Mouse (Mus musculus) stomach, embryonic 14.5 days (tissue): ENCODE measurements around the gene Tusc2. TPM values are rescaled to one million over a fixed set of nuclear protein-coding genes. Genes with fewer than 3 reads are reported as not detected.
"Not testable (repeated sequence)": the region's sequence is repeated elsewhere in the genome, so short reads cannot be mapped to it uniquely, and the experiment has no call there.

Experiments
- ATAC-seq: fragments of 200-750 bp; cut with Nextera tagmentation; 2 replicates; pipeline ENCODE4 v1.8.0; 2017; ENCODE audit warnings: low read depth, moderate TSS enrichment; ENCODE audit not compliant: insufficient number of reproducible peaks, insufficient read depth, low FRiP score
- H3K27ac ChIP-seq: fragments of 300-500 bp; sonication (generic); 2 replicates; pipeline ENCODE4 v1.5.1; 2014; ENCODE audit warnings: mild to moderate bottlenecking, low read length, moderate library complexity, mixed read lengths
- H3K27me3 ChIP-seq: fragments of 300-500 bp; sonication (generic); 2 replicates; pipeline ENCODE4 v1.6.1; 2014; ENCODE audit warnings: low read length, control low read depth, mixed read lengths; ENCODE audit not compliant: control insufficient read depth, insufficient read depth
- H3K36me3 ChIP-seq: fragments of 300-500 bp; sonication (generic); 2 replicates; pipeline ENCODE4 v1.6.1; 2014; ENCODE audit warnings: mild to moderate bottlenecking, control low read depth, low read length, moderate library complexity, mixed read lengths; ENCODE audit not compliant: control insufficient read depth, insufficient read depth
- H3K4me1 ChIP-seq: fragments of 300-500 bp; sonication (generic); 2 replicates; pipeline ENCODE4 v1.6.1; 2014; ENCODE audit warnings: low read length, control low read depth, mixed read lengths; ENCODE audit not compliant: control insufficient read depth, insufficient read depth
- H3K4me2 ChIP-seq: fragments of 300-500 bp; sonication (generic); replicated peaks from 2 replicates; pipeline ENCODE4 v1.6.1; 2014; ENCODE audit warnings: low read depth, low read length, control low read depth
- H3K4me3 ChIP-seq: fragments of 300-500 bp; sonication (generic); 2 replicates; pipeline ENCODE4 v1.5.1; 2014; ENCODE audit warnings: low read depth, low read length, control low read depth
- H3K9ac ChIP-seq: fragments of 300-500 bp; sonication (generic); replicated peaks from 2 replicates; pipeline ENCODE4 v1.6.1; 2014; ENCODE audit warnings: low read depth, mild to moderate bottlenecking, control low read depth, low read length, moderate library complexity, mixed read lengths
- H3K9me3 ChIP-seq: fragments of 300-500 bp; sonication (generic); 2 replicates; pipeline ENCODE4 v1.6.1; 2016; ENCODE audit warnings: low read depth, low read length, control low read depth; ENCODE audit not compliant: control insufficient read depth
- WGBS: fragments of 180-500 bp; shearing (Covaris S2); extraction: QIAGEN DNeasy Blood & Tissue Kit; methylation state at CpG from one replicate; pipeline ENCODE4 v1.1.7; 2014; 5-methylcytosine and 5-hydroxymethylcytosine counted together
- polyA plus RNA-seq: library from polyadenylated mRNA; unstranded; fragments of >200 nt; fragmentation: Nextera tagmentation; extraction: Ambion mirVana; gene quantifications from 2 replicates; pipeline ENCODE4 v1.2.1, GENCODE M21; 2014

Gene Tusc2
- polyA plus RNA-seq, 1 experiment from 2014 or later: 36.2 TPM

GRCm38 (mm10) chr9:107568331-107569261 lies 5.5 kb downstream of the Tusc2 start:
- peak overlapping the region; percentile 73 for H3K9ac ChIP-seq
- H3K4me3 ChIP-seq: peak overlapping the region; percentile 71
- peak overlapping the region; percentile 93 for H3K27ac ChIP-seq
- peaks cover 25% of the 10 kb centered on the region for H3K4me1 ChIP-seq
- peak overlapping the region; percentile 83 for H3K4me2 ChIP-seq
- H3K27me3 ChIP-seq: no peaks in the 10 kb centered on the region
- peak; percentile 86 for ATAC-seq
- under 1% methylated on average over 41 of the region's 41 CpGs for WGBS
- peaks cover 26% of the 10 kb centered on the region for H3K36me3 ChIP-seq
- H3K9me3 ChIP-seq: no peaks in the 10 kb centered on the region

DNA sequence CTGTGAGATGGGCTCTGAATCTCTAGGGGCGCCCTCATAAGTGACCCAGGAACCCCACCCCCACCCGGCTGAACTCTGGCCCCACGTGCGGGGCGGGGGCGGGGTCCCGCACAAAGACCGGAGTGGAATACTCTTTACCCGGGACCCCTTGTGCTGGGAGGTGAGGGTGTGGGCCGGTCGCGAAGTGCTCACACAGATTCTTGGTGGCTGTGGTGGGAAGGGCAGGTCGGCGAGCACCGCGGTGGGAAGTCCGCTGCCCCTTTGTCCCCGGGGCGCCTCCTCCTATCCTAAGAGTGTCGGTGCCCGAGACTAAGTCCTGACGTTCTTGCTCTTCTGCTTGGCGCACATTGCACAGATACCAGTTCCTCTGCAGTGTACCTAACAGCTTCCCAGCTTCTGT lies 6.2 kb downstream of the Tusc2 start:
- WGBS: under 1% methylated on average over 23 of the region's 23 CpGs
- H3K4me1 ChIP-seq: peaks cover 20% of the 10 kb centered on the region

DNA sequence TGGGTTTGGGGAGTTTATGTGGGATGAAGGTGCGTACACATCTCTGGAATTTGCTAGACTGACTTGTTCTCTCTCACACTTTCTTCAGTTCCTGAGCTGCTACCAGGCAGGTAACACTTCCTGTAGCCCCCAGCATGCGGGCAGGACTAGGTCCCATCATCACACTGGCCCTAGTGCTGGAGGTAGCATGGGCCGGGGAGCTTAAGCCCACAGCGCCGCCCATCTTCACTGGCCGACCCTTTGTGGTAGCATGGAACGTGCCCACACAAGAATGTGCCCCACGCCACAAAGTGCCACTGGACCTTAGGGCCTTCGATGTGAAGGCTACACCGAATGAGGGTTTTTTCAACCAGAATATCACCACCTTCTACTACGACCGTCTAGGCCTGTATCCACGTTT lies 7.0 kb downstream of the Tusc2 start:
- ATAC-seq: no peak
- H3K4me3 ChIP-seq: peak overlapping the region; percentile 71
- H3K9ac ChIP-seq: peak overlapping the region; percentile 73
- peaks cover 20% of the 10 kb centered on the region for H3K4me1 ChIP-seq
- no peaks in the 10 kb centered on the region for H3K27me3 ChIP-seq
- H3K4me2 ChIP-seq: peak overlapping the region; percentile 83
- H3K27ac ChIP-seq: no peak overlapping the region; the same call in 1 of the 2 replicates
- WGBS: 32% methylated on average over 13 of the region's 13 CpGs
- H3K36me3 ChIP-seq: peaks cover 29% of the 10 kb centered on the region
- no peaks in the 10 kb centered on the region for H3K9me3 ChIP-seq

More for the DNA sequence above, 6.2 kb downstream of the Tusc2 start:
- H3K27me3 ChIP-seq: no peaks in the 10 kb centered on the region
- ATAC-seq: peak; percentile 7; the same call in 1 of the 2 replicates
- peak overlapping the region; percentile 93 for H3K27ac ChIP-seq
- peak overlapping the region; percentile 73 for H3K9ac ChIP-seq
- H3K9me3 ChIP-seq: no peaks in the 10 kb centered on the region
- peak overlapping the region; percentile 83 for H3K4me2 ChIP-seq
- H3K36me3 ChIP-seq: peaks cover 29% of the 10 kb centered on the region
- H3K4me3 ChIP-seq: peak overlapping the region; percentile 71

GRCm38 (mm10) chr9:107570845-107571244 lies 7.8 kb downstream of the Tusc2 start:
- H3K36me3 ChIP-seq: peaks cover 29% of the 10 kb centered on the region
- H3K9ac ChIP-seq: 0 out of 2 replicates have a peak overlapping the region, but pooled peaks have one; percentile 73
- 80% methylated on average over 21 of the region's 21 CpGs for WGBS
- ATAC-seq: no peak
- no peaks in the 10 kb centered on the region for H3K9me3 ChIP-seq
- no peaks in the 10 kb centered on the region for H3K27me3 ChIP-seq
- no peak overlapping the region for H3K27ac ChIP-seq
- peak overlapping the region; percentile 83 for H3K4me2 ChIP-seq
- peaks cover 20% of the 10 kb centered on the region for H3K4me1 ChIP-seq
- H3K4me3 ChIP-seq: peak overlapping the region; percentile 71; the same call in 1 of the 2 replicates

- Histone ChIP-seq H3K27ac (no peak overlapping the region), H3K4me2 (peak overlapping the region; percentile 83), H3K4me1 (peaks cover 25% of the 10 kb centered on the region), H3K36me3 (peaks cover 29% of the 10 kb centered on the region), H3K9ac (no peak overlapping the region), H3K9me3 (no peaks in the 10 kb centered on the region), H3K4me3 (0 out of 2 replicates have a peak overlapping the region, but pooled peaks have one; percentile 6), H3K27me3 (no peaks in the 10 kb centered on the region)
- WGBS: 90% methylated on average over 22 of the region's 22 CpGs
- ATAC-seq: no peak
These were observed 8.7 kb downstream of the Tusc2 start for GRCm38 (mm10) chr9:107571534-107572326.

GRCm38 (mm10) chr9:107572327-107572662 lies 9.2 kb downstream of the Tusc2 start:
- H3K4me3 ChIP-seq: no peak overlapping the region
- H3K27me3 ChIP-seq: no peaks in the 10 kb centered on the region
- no peaks in the 10 kb centered on the region for H3K9me3 ChIP-seq
- H3K36me3 ChIP-seq: peaks cover 29% of the 10 kb centered on the region
- H3K4me1 ChIP-seq: peaks cover 29% of the 10 kb centered on the region
- ATAC-seq: no peak
- H3K9ac ChIP-seq: no peak overlapping the region
- no peak overlapping the region for H3K4me2 ChIP-seq
- no peak overlapping the region for H3K27ac ChIP-seq
- WGBS: 100% methylated on average over 2 of the region's 2 CpGs

GRCm38 (mm10) chr9:107573774-107574173 lies 10.7 kb downstream of the Tusc2 start:
- H3K27ac ChIP-seq: not testable (repeated sequence)
- 87% methylated on average over 6 of the region's 6 CpGs for WGBS

DNA sequence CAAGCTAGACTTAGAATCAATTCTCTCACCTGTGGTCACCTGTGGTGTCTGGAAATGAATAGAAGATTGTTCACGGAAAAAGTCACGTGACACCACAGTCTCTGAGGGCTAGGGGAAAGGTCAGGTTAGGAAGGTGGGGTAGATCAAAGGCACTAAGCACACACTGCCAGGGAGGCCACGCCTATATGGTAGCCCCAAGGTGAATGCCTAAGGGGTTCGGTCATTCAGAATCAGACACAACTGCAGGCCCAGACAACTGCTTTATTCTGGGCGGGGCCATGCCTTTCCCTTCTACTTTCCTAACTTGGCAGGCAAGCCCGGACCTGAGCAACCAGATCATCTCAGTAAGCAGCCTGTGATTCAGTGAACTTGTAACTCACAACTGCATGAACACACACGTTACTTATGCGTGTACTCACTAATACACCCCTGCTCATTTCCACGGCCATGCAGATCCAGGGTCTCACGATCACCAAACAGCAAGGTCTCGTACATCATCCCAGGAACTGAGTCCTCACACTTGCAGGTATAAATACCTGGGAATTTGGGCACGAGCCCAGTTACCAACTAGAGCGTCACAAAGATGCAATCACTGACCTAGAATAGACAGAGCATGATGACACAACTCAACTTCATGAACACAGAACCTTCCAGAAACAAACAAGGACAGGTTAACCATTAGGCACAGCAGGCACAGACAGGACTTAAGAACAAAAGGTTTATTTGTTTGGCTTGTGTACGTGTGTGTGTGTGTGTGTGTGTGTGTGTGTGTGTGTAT lies 12.7 kb downstream of the Tusc2 start:
- Histone ChIP-seq H3K4me1 (peaks cover 23% of the 10 kb centered on the region), H3K9me3 (no peaks in the 10 kb centered on the region), H3K36me3 (peaks cover 23% of the 10 kb centered on the region), H3K4me2 (no peak overlapping the region), H3K4me3 (no peak overlapping the region), H3K9ac (no peak overlapping the region), H3K27ac (peak overlapping the region; percentile 80), H3K27me3 (no peaks in the 10 kb centered on the region)
- peak; percentile 70 for ATAC-seq
- 68% methylated on average over 14 of the region's 14 CpGs for WGBS

More at GRCm38 (mm10) chr9:107573774-107574173, 10.7 kb downstream of the Tusc2 start:
- H3K27me3 ChIP-seq, H3K9ac ChIP-seq, H3K4me2 ChIP-seq, H3K4me3 ChIP-seq, ATAC-seq, H3K9me3 ChIP-seq: not testable (repeated sequence)
- Histone ChIP-seq H3K36me3 (peaks cover 29% of the 10 kb centered on the region), H3K4me1 (peaks cover 28% of the 10 kb centered on the region)
